Mouse (Mus musculus): ENCODE results near the gene Samhd1.

The Samhd1 gene

GRCm38 (mm10) chr2:157054297-157054696, 80.8 kb downstream of the Samhd1 start:
- DNase-seq (ENCODE audit: low spot score in 2 of 2): no peak

- no peak for DNase-seq (ENCODE audit: low spot score in 2 of 2)
Observed at GRCm38 (mm10) chr2:157053787-157054186, 81.3 kb downstream of the Samhd1 start.

- no peak for DNase-seq (ENCODE audit: low spot score in 2 of 2)
Observed at GRCm38 (mm10) chr2:157053124-157053523, 81.9 kb downstream of the Samhd1 start.

DNA sequence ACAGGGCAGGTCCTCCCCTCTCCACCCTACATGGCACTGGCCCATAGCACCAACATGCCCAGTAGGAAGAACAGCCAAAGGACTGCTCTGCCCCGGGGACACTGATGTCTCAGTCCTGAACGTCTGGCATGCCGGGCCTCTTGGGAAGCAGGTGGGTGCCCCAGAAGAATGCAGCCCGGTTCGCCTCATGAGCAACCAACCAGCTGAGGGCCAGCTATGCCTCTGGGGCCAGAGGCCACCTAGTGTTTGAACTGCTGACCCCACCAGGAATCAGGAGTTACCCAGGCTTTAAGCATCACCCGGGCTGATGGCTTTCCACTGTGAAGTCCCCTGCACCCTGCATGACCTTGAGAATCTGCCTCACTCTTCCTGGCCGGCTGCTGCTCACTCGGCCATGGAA, 82.6 kb downstream of the Samhd1 start:
- DNase-seq (ENCODE audit: low spot score in 2 of 2): no peak

DNA sequence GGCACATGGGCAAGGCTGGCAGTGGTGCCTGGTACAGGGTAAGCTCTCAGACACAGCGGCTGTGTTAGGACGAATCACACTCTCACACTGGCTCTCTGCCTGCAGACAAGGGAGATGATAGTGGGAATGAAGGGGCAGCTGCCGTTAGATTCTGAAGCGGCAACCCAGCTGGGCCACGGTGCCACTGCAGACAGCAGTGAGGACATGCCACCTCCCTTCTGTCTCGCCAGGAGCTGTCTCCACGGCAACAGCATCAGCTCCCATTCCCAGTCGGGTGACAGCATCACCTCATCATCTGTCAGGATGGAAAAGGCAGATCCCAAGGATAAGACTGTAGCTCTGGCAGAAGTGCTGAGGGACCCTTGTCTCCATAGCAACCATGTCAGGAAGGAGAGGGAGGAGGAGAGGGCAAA, 85.2 kb downstream of the Samhd1 start:
- no peak for DNase-seq (ENCODE audit: low spot score in 2 of 2)

DNA sequence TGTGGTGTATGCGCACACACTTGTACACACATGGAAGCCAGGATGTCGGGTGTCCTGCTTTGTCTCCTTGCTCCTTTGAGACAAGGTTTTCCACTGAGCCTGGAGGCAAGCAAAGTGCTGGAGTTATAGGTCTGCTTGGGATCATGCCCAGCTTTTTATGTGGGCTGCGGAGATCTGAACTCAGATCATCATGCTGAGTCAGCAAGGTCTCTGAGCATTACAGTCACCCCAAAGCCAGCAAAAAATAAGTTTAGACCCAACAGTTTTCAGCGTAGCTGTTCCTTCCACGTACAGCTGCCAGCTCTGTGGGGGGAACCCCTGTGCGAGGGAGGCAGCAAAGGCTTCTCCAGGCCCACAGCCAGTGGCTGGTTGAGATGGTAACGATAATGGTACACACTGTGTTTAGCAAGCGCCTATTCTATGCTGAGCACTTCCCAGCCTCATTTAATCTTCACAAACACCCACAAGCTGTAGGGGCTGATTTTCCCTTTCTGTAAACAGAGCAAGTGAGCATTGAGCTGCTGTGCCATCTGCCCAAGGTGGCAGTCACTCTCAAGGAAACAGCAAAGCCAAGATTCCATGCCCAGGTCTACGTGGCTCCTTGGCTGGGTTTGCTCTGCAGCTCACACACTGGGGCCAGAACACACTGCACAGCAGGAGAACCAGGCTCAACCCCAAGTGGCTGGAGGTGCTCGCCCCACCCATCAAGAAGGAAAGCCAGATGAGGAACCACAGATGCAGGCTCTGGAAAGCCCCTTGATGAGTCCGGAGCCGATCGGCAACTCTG, 86.5 kb downstream of the Samhd1 start:
- no peak for DNase-seq (ENCODE audit: low spot score in 2 of 2)
